Mouse (Mus musculus): ENCODE data around the gene Lims1. TPM values are rescaled to one million over a fixed set of nuclear protein-coding genes. Genes with fewer than 3 reads are reported as not detected.

The Lims1 gene
- total and polyA plus RNA-seq, 2 experiments = 2.7 to 19.7 TPM

DNA sequence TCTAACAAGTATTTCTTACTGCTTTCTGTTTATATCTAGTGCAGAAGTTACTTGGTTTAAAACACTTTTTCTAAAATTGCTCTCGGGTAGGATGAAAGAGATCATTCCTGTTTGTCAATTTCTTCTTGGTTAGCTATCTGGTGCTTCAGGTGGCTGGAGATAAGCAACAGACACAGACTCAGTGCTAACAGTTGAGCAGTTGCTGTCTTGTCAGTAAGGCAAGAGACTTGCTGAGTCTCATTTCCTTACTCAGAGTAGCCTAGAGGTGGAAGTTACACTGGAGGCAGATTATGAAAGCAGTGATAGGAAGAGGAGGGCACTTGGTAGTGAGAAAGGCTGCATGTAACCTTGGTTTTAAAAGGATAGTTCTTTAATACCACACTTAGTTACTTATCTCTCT lies 128.9 kb downstream of the Lims1 start:
- TF ChIP-seq POLR2A (IDR thresholded peaks at IDR 0.05; ENCODE audit: extremely low read depth, insufficient read depth, low read length) = no peak
- no peak for TF ChIP-seq CTCF (IDR thresholded peaks at IDR 0.05; ENCODE audit: low read depth, low read length)
- WGBS = 87% methylated on average over 1 of the region's 1 CpGs
- DNase-seq (ENCODE audit: extremely low read depth, low read depth, low spot score) = no peak
- H3K9ac ChIP-seq (ENCODE audit: low read depth, low read length) = no peak overlapping the region
- no peak overlapping the region for H3K4me3 ChIP-seq (ENCODE audit: insufficient read depth, low read depth, low read length)
- peaks cover 5% of the 10 kb centered on the region; the same call in 1 of the 2 replicates for H3K4me1 ChIP-seq (ENCODE audit: control insufficient read depth, insufficient read depth, low read length)
- H3K27ac ChIP-seq (replicated peaks; ENCODE audit: insufficient read depth, low read depth, low read length) = no peak overlapping the region; the same call in 1 of the 2 replicates
- peaks cover 3% of the 10 kb centered on the region; the same call in 1 of the 2 replicates for H3K79me2 ChIP-seq (ENCODE audit: control insufficient read depth, insufficient read depth, low read length)
- H3K27me3 ChIP-seq (ENCODE audit: control insufficient read depth, insufficient read depth, low read length) = no peaks in the 10 kb centered on the region
- peaks cover 32% of the 10 kb centered on the region for H3K36me3 ChIP-seq (ENCODE audit: control insufficient read depth, insufficient read depth, low read length)

DNA sequence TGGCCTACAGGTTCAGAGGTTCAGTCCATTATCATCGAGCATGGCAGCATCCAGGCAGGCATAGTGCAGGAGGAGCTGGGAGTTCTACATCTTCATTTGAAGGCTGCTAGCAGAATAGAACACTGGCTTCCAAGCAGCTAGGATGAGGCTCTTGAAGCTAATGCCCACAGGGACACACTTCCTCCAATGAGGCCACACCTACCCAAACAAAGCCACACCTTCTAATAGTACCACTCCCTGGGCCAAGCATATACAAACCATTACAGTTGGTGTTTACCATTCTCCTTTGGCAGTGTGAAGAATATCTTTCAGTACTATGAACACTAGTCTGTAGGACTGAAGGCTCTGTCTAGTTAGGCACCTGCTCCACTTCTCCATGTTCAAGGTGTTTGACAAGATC lies 136.6 kb downstream of the Lims1 start:
- TF ChIP-seq POLR2A (IDR thresholded peaks at IDR 0.05; ENCODE audit: extremely low read depth, insufficient read depth, low read length) (no peak), CTCF (IDR thresholded peaks at IDR 0.05; ENCODE audit: low read depth, low read length) (no peak)
- Histone ChIP-seq H3K27ac (replicated peaks; ENCODE audit: insufficient read depth, low read depth, low read length) (no peak overlapping the region), H3K4me1 (ENCODE audit: control insufficient read depth, insufficient read depth, low read length) (no peaks in the 10 kb centered on the region), H3K9ac (ENCODE audit: low read depth, low read length) (no peak overlapping the region), H3K27me3 (ENCODE audit: control insufficient read depth, insufficient read depth, low read length) (no peaks in the 10 kb centered on the region), H3K4me3 (ENCODE audit: insufficient read depth, low read depth, low read length) (no peak overlapping the region), H3K79me2 (ENCODE audit: control insufficient read depth, insufficient read depth, low read length) (no peaks in the 10 kb centered on the region; the same call in 1 of the 2 replicates), H3K36me3 (ENCODE audit: control insufficient read depth, insufficient read depth, low read length) (peaks cover 64% of the 10 kb centered on the region)
- WGBS = 92% methylated on average over 1 of the region's 1 CpGs
- no peak for DNase-seq (ENCODE audit: extremely low read depth, low read depth, low spot score)

Other genes with a start within 250 kb of the Lims1 start
- gene AW822073, start 98.5 kb upstream of the Lims1 start, total RNA-seq (2014; rRNA removed) = not detected in 2 replicates
- not detected in 2 replicates for gene AW822073, start 98.5 kb upstream of the Lims1 start, polyA plus RNA-seq (2012; rRNA removed)
- gene Duxf3, start 90.8 kb upstream of the Lims1 start, total RNA-seq (2014; rRNA removed) = not detected in 2 replicates
- gene Duxf3, start 90.8 kb upstream of the Lims1 start, polyA plus RNA-seq (2012; rRNA removed) = not detected in 2 replicates
- not detected in 2 replicates for gene Gm4981, start 86.8 kb upstream of the Lims1 start, total RNA-seq (2014; rRNA removed)
- not detected in 2 replicates for gene Gm4981, start 86.8 kb upstream of the Lims1 start, polyA plus RNA-seq (2012; rRNA removed)
- 20.4 and 20.6 TPM in 2 replicates for gene Gcc2, start 68.0 kb upstream of the Lims1 start, total RNA-seq (2014; rRNA removed)
- 5.3 and 5.6 TPM in 2 replicates for gene Gcc2, start 68.0 kb upstream of the Lims1 start, polyA plus RNA-seq (2012; rRNA removed)
- 38.0 and 40.5 TPM in 2 replicates for gene Ranbp2, start 123.5 kb downstream of the Lims1 start, total RNA-seq (2014; rRNA removed)
- gene Ranbp2, start 123.5 kb downstream of the Lims1 start, polyA plus RNA-seq (2012; rRNA removed) = 2.2 and 2.3 TPM in 2 replicates
- gene Ccdc138, start 174.5 kb downstream of the Lims1 start, total RNA-seq (2014; rRNA removed) = 1.8 and 2.5 TPM in 2 replicates
- gene Ccdc138, start 174.5 kb downstream of the Lims1 start, polyA plus RNA-seq (2012; rRNA removed) = 0.31 and 0.54 TPM in 2 replicates

All from liver, adult 2 months (tissue).